Mouse (Mus musculus) midbrain, embryonic 12.5 days (tissue): ENCODE measurements around the gene Nr4a1. TPM values are rescaled to one million over a fixed set of nuclear protein-coding genes. Genes with fewer than 3 reads are reported as not detected.

Experiments used
- ATAC-seq: fragments of 200-750 bp; cut with Nextera tagmentation; 2 replicates; pipeline ENCODE4 v1.8.0; 2017; ENCODE audit warnings: low read depth, moderate TSS enrichment, moderate library complexity; ENCODE audit not compliant: low FRiP score
- H3K27ac ChIP-seq: fragments of 300-500 bp; sonication (generic); replicated peaks from 2 replicates; pipeline ENCODE4 v1.5.1; 2016; ENCODE audit warnings: mild to moderate bottlenecking
- H3K27me3 ChIP-seq: fragments of 300-500 bp; sonication (generic); 2 replicates; pipeline ENCODE4 v1.6.1; 2016; ENCODE audit warnings: mild to moderate bottlenecking
- H3K36me3 ChIP-seq: fragments of 300-500 bp; sonication (generic); 2 replicates; pipeline ENCODE4 v1.6.1; 2016
- H3K4me1 ChIP-seq: fragments of 300-500 bp; sonication (generic); 2 replicates; pipeline ENCODE4 v1.6.1; 2016
- H3K4me2 ChIP-seq: fragments of 300-500 bp; sonication (generic); replicated peaks from 2 replicates; pipeline ENCODE4 v1.6.1; 2016; ENCODE audit warnings: mild to moderate bottlenecking, moderate library complexity
- H3K4me3 ChIP-seq: fragments of 300-500 bp; sonication (generic); 2 replicates; pipeline ENCODE4 v1.5.1; 2016; ENCODE audit warnings: mild to moderate bottlenecking
- H3K9ac ChIP-seq: fragments of 300-500 bp; sonication (generic); replicated peaks from 2 replicates; pipeline ENCODE4 v1.6.1; 2016; ENCODE audit warnings: mild to moderate bottlenecking, moderate library complexity
- H3K9me3 ChIP-seq: fragments of 300-500 bp; sonication (generic); 2 replicates; pipeline ENCODE4 v1.6.1; 2016; ENCODE audit warnings: mild to moderate bottlenecking
- WGBS: fragments of 180-500 bp; shearing (Covaris S2); methylation state at CpG from one replicate; pipeline ENCODE4 v1.1.7; 2016; 5-methylcytosine and 5-hydroxymethylcytosine counted together
- polyA plus RNA-seq: library from polyadenylated mRNA; unstranded; fragments of >200 nt; fragmentation: Nextera tagmentation; extraction: Ambion mirVana; gene quantifications from 2 replicates; pipeline ENCODE4 v1.2.1, GENCODE M21; 2016

Gene Nr4a1
- polyA plus RNA-seq, 1 experiment from 2014 or later: 3.4 TPM

DNA sequence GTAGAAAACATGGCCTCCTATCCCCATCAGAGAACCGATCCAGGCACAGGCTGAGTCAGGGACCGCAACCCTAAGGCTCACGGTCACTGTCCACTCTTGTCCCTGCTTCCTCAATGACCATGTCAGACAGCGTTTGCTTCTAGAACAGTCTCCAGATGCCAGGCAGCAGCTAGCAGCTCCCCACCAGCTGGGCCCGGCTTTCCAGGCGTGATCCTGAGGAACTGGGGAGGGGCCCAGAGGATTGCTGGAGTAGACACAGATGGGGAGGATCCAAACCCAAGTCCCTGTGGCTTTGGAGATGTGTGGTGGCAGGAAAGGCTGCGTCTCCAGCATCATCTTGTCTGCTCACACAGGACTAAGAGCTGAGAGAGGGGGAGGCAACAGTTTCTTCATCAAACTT, 41.0 kb downstream of the Nr4a1 start:
- no peak for ATAC-seq
- no peak overlapping the region for H3K9ac ChIP-seq
- 81% methylated on average over 7 of the region's 7 CpGs for WGBS
- H3K9me3 ChIP-seq: no peaks in the 10 kb centered on the region
- peaks cover 25% of the 10 kb centered on the region for H3K36me3 ChIP-seq
- no peak overlapping the region for H3K4me3 ChIP-seq
- H3K4me1 ChIP-seq: peaks cover 5% of the 10 kb centered on the region
- no peak overlapping the region for H3K4me2 ChIP-seq
- no peak overlapping the region for H3K27ac ChIP-seq
- H3K27me3 ChIP-seq: 0 out of 2 replicates have a peak, but pooled peaks cover 3% of the 10 kb centered on the region

DNA sequence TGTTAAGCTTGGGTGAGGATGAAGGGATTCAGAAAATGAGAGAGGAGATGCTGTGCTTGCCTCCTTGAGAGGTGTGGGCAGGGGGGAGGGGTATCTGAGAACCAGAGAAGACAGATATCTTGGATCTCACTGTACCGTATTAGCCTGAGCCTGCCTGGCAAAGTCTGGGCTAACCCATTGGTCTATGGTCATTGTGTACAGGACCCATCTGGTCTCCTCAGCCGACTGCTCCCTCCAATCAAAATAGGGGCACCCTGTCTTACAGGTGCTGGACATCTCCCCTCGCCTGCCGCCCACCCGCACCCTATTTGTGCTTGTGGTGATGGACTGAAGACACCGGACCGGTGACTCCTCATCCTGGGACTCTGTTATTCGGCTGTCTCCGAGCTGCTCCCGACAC, 41.5 kb downstream of the Nr4a1 start:
- Histone ChIP-seq H3K4me2 (no peak overlapping the region), H3K27ac (no peak overlapping the region), H3K4me1 (peaks cover 5% of the 10 kb centered on the region), H3K27me3 (0 out of 2 replicates have a peak, but pooled peaks cover 3% of the 10 kb centered on the region), H3K4me3 (no peak overlapping the region), H3K9ac (no peak overlapping the region), H3K36me3 (peaks cover 20% of the 10 kb centered on the region), H3K9me3 (no peaks in the 10 kb centered on the region)
- no peak for ATAC-seq
- WGBS: 91% methylated on average over 10 of the region's 10 CpGs

DNA sequence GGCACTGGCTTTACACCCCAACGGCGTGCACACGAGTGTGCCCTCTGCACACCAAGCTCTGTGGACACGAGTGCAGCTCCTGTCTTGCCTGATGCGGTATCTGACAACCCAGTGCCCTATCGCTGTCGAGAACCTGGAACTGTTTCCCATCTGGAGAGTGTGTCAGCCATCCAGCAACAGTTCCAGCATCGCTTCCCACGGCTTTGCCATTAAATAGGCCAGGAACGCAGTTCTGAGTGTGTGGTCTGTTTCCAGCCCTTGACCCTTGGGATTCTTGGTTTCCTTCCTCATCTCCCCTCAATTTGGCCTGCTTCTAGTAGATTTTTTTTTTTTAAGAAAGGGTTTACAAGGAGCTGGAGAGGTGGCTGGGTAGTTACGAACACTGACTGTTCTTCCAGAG, 42.0 kb downstream of the Nr4a1 start:
- no peak for ATAC-seq
- H3K9ac ChIP-seq: no peak overlapping the region
- H3K4me1 ChIP-seq: peaks cover 5% of the 10 kb centered on the region
- peaks cover 15% of the 10 kb centered on the region for H3K36me3 ChIP-seq
- 89% methylated on average over 11 of the region's 11 CpGs for WGBS
- no peak overlapping the region for H3K4me3 ChIP-seq
- H3K27ac ChIP-seq: no peak overlapping the region
- H3K27me3 ChIP-seq: 0 out of 2 replicates have a peak, but pooled peaks cover 3% of the 10 kb centered on the region
- H3K9me3 ChIP-seq: no peaks in the 10 kb centered on the region
- H3K4me2 ChIP-seq: no peak overlapping the region

DNA sequence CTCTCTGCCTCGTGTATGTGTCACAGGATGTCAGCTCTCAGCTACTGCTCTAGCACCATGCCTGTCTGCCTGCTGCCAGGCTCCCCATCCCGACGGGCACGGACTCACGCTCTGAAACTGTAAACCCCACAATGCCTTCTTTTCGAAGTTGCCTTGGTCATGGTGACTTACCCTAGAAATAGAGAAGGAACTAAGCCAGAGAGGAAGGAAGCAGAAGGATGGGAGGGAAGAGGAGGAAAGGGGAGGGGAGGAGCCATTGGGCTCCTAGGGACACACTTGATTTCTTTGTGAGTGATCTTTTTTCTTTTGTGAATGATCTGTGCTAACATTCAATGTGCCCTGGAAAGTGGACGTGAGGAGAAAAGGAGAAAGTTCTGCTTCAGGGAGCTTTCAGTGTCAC, 43.9 kb downstream of the Nr4a1 start:
- ATAC-seq: no peak
- no peak overlapping the region for H3K9ac ChIP-seq
- H3K9me3 ChIP-seq: no peaks in the 10 kb centered on the region
- peaks cover 5% of the 10 kb centered on the region for H3K4me1 ChIP-seq
- 29% methylated on average over 7 of the region's 7 CpGs for WGBS
- no peak overlapping the region for H3K27ac ChIP-seq
- H3K4me3 ChIP-seq: no peak overlapping the region
- peak overlapping the region; percentile 41; the same call in 1 of the 2 replicates for H3K4me2 ChIP-seq
- H3K36me3 ChIP-seq: no peaks in the 10 kb centered on the region
- H3K27me3 ChIP-seq: 0 out of 2 replicates have a peak, but pooled peaks cover 3% of the 10 kb centered on the region

DNA sequence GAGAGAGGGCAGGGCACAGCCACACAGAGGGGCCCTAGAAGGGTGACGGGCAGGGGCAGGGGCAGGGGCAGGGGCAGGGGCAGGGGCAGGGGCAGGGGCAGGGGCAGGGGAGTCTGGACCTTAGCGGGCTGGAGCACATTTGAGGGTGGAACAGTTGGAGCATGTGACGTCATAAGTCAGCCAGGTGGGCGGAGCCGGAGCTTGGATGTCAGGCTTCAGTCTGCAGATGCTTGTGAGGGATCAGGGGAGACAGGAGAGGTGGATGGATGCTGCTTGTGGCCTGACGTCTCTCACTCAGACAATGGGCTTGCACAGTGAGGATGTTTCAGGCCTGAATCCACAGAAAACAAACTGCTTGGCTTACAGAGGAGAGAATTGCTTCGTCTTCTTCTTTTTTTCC, 44.5 kb downstream of the Nr4a1 start:
- Histone ChIP-seq H3K4me1 (peaks cover 5% of the 10 kb centered on the region), H3K27ac (no peak overlapping the region), H3K9me3 (no peaks in the 10 kb centered on the region), H3K9ac (0 out of 2 replicates have a peak overlapping the region, but pooled peaks have one; percentile 15), H3K36me3 (no peaks in the 10 kb centered on the region), H3K4me3 (peak overlapping the region; percentile 16; the same call in 1 of the 2 replicates), H3K27me3 (0 out of 2 replicates have a peak, but pooled peaks cover 3% of the 10 kb centered on the region), H3K4me2 (peak overlapping the region; percentile 41)
- ATAC-seq: no peak; the same call in 1 of the 2 replicates
- WGBS: 15% methylated on average over 7 of the region's 7 CpGs

DNA sequence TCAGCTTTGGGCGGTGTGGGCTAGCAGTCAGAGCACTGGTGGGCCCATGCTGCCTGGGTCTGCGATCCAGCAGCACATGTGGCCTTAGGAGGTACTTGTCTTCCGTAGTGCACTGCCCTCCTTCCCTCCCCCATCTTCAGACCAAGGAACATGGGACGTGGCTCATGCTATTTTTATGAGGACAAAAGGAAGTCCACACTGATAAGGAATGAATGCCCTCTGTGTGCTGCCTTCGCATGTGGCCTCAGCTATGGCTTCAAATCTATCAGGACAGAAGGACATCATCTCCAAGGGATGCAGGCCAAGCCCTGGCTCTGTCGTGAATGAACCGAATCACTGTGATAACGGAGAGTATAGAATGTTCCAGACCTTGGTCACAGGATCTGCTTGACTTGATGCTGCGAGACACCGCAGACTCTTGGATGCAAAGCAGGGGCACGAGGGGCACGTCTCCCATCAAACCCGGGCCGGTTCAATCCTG, 45.5 kb downstream of the Nr4a1 start:
- 82% methylated on average over 14 of the region's 14 CpGs for WGBS
- H3K9me3 ChIP-seq: no peaks in the 10 kb centered on the region
- H3K4me3 ChIP-seq: no peak overlapping the region
- H3K27ac ChIP-seq: no peak overlapping the region
- H3K36me3 ChIP-seq: no peaks in the 10 kb centered on the region
- no peak overlapping the region for H3K9ac ChIP-seq
- peaks cover 5% of the 10 kb centered on the region for H3K4me1 ChIP-seq
- H3K27me3 ChIP-seq: 0 out of 2 replicates have a peak, but pooled peaks cover 3% of the 10 kb centered on the region
- no peak for ATAC-seq
- no peak overlapping the region for H3K4me2 ChIP-seq

DNA sequence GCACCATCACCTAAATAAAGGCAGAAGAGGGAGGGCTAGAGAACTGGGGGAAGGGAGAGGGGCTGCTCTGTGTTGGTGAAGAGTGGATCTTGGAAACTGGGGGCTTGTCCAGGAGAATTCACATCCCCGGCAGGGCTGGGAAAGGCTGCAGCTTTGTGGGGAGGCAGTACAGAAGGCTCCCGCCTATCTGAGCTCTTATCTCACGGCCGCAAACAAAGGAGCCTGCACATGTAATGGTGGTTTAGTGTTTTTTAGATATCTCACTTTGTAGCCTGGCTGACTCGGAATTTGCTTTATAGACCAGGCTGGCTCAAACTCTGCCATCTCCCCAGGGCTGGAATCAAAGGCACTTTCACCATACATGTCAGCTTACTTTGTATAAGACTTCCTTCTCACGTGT, 46.1 kb downstream of the Nr4a1 start:
- H3K4me1 ChIP-seq: peaks cover 5% of the 10 kb centered on the region
- no peak overlapping the region for H3K9ac ChIP-seq
- H3K4me3 ChIP-seq: no peak overlapping the region
- no peaks in the 10 kb centered on the region for H3K9me3 ChIP-seq
- no peaks in the 10 kb centered on the region for H3K36me3 ChIP-seq
- no peak overlapping the region for H3K27ac ChIP-seq
- 76% methylated on average over 6 of the region's 6 CpGs for WGBS
- H3K4me2 ChIP-seq: no peak overlapping the region
- ATAC-seq: no peak
- 0 out of 2 replicates have a peak, but pooled peaks cover 3% of the 10 kb centered on the region for H3K27me3 ChIP-seq

DNA sequence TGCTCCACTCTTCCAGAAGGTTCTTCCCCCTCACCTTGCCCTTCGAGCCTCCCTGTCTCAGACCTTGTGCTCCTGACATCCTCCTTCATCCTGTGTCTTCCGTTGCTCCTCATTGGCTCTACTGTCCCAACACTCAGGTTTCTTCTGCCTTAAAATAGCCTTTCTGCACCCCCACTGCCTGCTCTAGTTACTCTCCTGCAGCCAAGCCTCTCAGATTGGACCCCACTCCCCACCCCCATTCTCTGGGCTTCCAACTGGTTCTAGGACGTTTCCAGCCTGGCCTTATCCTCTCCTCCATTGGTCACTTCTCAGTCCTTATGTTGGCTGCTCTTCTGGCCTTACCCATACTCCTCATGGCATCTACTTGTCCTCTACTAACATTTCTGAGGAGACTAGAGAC, 48.1 kb downstream of the Nr4a1 start:
- ATAC-seq: no peak
- Histone ChIP-seq H3K4me1 (peaks cover 5% of the 10 kb centered on the region), H3K9ac (no peak overlapping the region), H3K4me3 (no peak overlapping the region), H3K4me2 (no peak overlapping the region), H3K27ac (no peak overlapping the region), H3K9me3 (no peaks in the 10 kb centered on the region), H3K27me3 (no peaks in the 10 kb centered on the region), H3K36me3 (no peaks in the 10 kb centered on the region)
- WGBS: 75% methylated on average over 3 of the region's 3 CpGs

DNA sequence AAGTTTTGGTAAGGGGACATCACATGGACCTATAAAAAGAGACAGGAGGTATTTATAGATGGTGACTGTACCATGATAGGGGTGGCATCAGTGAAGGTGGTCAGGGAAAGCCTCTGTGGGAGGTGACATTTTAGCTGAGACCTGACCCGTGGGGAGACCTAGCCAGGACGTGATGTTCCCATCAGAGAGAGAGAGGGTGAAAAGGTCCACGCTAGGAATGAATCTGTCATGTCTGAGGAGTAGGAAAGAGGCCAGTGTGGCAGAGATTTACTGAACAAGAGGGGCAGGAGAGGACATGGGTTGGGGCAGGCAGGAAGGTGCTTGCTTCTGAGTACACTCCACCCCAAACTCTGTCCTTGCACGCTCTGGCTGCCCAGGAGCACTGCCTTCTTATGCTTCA, 49.8 kb downstream of the Nr4a1 start:
- H3K27ac ChIP-seq: no peak overlapping the region
- 83% methylated on average over 4 of the region's 4 CpGs for WGBS
- ATAC-seq: no peak
- no peaks in the 10 kb centered on the region for H3K36me3 ChIP-seq
- H3K4me1 ChIP-seq: no peaks in the 10 kb centered on the region
- H3K4me3 ChIP-seq: no peak overlapping the region
- no peak overlapping the region for H3K9ac ChIP-seq
- no peak overlapping the region for H3K4me2 ChIP-seq
- H3K27me3 ChIP-seq: no peaks in the 10 kb centered on the region
- H3K9me3 ChIP-seq: no peaks in the 10 kb centered on the region

DNA sequence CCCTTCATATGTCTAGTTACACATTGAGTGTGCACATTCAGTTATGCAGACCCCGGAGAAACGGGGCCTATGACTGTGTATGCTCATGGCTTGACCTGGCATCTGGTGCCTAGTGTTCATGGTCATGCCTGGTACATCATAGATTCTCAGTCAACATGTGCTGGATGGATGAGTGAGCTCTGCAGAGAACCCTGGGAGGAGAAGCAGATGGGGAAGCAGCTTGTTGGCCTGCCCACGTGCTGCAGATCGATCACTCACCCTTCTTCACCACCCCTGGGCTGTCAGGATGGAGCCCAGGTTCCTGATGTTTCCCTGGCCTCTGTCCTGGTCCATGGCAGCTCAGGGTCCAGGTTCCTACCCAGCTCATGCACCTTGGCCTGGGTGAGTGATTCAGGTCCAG, 52.4 kb downstream of the Nr4a1 start:
- Histone ChIP-seq H3K27me3 (no peaks in the 10 kb centered on the region), H3K4me2 (no peak overlapping the region), H3K36me3 (no peaks in the 10 kb centered on the region), H3K9me3 (no peaks in the 10 kb centered on the region), H3K4me1 (peaks cover 5% of the 10 kb centered on the region), H3K9ac (no peak overlapping the region), H3K27ac (no peak overlapping the region), H3K4me3 (no peak overlapping the region)
- no peak for ATAC-seq
- WGBS: 96% methylated on average over 4 of the region's 4 CpGs

DNA sequence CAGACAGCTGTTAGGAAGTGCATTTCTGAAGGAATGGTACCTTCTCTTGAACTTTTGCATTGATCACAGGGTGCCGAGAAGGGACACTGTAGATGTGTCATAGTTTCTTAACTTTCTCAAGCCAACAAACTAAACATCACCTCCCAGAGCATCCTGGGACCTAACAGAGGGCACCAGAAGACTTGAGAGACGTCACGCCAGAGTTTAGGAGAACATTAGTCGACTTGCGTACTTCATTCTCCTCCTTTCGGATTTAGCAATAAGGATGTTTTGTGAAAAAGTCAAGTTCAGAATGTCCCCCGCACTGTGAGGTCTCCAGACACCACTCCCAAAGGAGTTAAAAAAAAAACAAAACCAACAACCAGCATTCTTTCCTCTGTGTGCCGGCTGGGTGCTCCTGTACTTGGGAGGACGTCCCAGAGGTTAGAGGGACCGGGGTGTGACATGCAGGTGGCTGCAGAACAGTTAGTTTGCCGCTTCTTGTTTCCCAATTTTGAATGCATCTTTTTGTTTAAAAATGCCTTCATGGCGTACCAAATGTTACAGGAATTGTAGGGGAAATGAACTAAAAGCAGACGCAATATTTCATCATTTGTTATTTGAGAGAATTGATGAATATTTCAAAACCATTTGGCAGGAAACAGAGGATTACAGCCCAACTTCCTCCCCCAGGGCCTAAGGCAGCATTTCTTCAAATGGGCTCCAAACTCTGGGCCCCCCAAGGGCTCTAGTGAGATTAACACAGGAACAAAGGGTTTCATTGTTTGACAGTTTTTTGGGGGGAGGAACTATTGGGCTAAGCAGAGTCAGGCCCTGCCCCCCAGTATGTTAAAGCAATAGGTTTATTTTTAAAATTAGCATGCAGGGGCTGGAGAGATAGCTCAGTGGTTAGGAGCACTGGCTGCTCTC, 54.6 kb downstream of the Nr4a1 start:
- H3K4me2 ChIP-seq: no peak overlapping the region
- H3K4me1 ChIP-seq: peaks cover 5% of the 10 kb centered on the region
- 63% methylated on average over 13 of the region's 13 CpGs for WGBS
- H3K9me3 ChIP-seq: no peaks in the 10 kb centered on the region
- no peaks in the 10 kb centered on the region for H3K36me3 ChIP-seq
- H3K27ac ChIP-seq: no peak overlapping the region
- no peak for ATAC-seq
- no peak overlapping the region for H3K4me3 ChIP-seq
- no peak overlapping the region for H3K9ac ChIP-seq
- H3K27me3 ChIP-seq: 0 out of 2 replicates have a peak, but pooled peaks cover 5% of the 10 kb centered on the region

DNA sequence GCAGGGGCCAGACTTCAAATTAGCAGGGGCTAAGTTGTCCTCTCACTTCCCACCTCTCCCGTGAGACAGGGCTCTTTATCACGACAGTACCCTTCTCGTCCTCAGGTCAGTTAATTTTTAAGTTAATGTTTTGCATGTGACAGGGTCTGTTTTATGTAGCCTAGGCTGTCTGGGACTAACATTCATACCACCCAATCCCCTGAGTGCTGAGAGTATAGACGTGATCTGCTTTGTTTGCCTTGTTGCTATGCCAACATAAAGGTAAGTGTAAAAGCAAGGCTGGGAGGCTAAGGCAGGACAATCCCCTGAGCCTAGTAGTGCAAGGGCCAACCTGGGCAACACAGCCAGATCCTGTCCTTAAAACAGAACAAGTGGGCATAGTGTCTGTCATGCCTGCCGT, 55.4 kb downstream of the Nr4a1 start:
- Histone ChIP-seq H3K4me1 (peaks cover 5% of the 10 kb centered on the region), H3K27ac (no peak overlapping the region), H3K4me2 (no peak overlapping the region), H3K4me3 (no peak overlapping the region), H3K9me3 (no peaks in the 10 kb centered on the region), H3K9ac (no peak overlapping the region), H3K27me3 (0 out of 2 replicates have a peak, but pooled peaks cover 5% of the 10 kb centered on the region), H3K36me3 (no peaks in the 10 kb centered on the region)
- 55% methylated on average over 5 of the region's 5 CpGs for WGBS
- ATAC-seq: no peak
